Mouse (Mus musculus) C2C12 (cell line): ENCODE data around the gene Olfr1274-ps.
"Not testable (repeated sequence)": the region's sequence is repeated elsewhere in the genome, so short reads cannot be mapped to it uniquely, and the experiment has no call there.

ENCODE experiments used
- CTCF ChIP-seq: IDR thresholded peaks from one replicate; pipeline ENCODE4 v1.5.1; 2011; ENCODE audit not compliant: control insufficient read depth, insufficient read depth, insufficient read length
- FOSL1 ChIP-seq: IDR thresholded peaks from one replicate; pipeline ENCODE4 v1.8.0; 2011; ENCODE audit warnings: mild to moderate bottlenecking, low read length; ENCODE audit not compliant: poor library complexity, insufficient read depth, severe bottlenecking
- MAX ChIP-seq: IDR thresholded peaks from one replicate; pipeline ENCODE4 v1.6.1; 2011; ENCODE audit warnings: mild to moderate bottlenecking, control low read depth
- USF1 ChIP-seq: IDR thresholded peaks from one replicate; pipeline ENCODE4 v1.6.1; 2011; ENCODE audit warnings: low read depth, mild to moderate bottlenecking, control low read depth, moderate library complexity

DNA sequence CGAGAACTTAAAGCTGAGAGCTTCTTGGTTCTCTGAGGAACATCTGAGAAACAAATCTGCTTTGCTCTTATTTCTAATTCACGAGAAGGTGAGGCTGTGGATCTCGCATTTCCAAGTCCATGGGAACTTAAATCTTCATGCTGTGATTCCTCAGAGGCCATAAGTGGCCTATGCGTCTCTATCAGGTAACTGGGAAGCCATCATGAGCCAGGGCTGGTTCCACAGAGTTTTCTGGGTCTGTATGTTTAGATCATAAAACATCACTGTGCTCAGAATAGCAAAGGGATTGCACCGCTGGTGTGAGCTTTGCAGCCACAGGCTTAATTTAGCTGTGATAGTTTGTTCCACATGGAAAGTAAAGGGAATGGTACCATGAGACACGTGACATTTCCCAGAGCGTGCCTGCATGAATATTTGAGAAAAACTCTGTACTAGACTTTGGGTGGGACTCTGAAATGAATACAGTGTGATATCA, at the start of gene Olfr1274-ps:
- TF ChIP-seq FOSL1, MAX, USF1, CTCF: not testable (repeated sequence)
